Mouse (Mus musculus): Measurements from ENCODE around the gene Tubgcp6. TPM values are rescaled to one million over a fixed set of nuclear protein-coding genes. Genes with fewer than 3 reads are reported as not detected.

Tubgcp6 gene
- polyA plus RNA-seq, 1 experiment from 2014 or later, result 17.0 TPM

- H3K27ac ChIP-seq (ENCODE audit: low read depth, low read length), result no peak overlapping the region
- no peaks in the 10 kb centered on the region for H3K4me1 ChIP-seq (ENCODE audit: control insufficient read depth, insufficient read depth, low read length)
- no peak overlapping the region for H3K4me3 ChIP-seq (ENCODE audit: low read depth, low read length)
- no peak for ATAC-seq
- no peak overlapping the region for H3K9ac ChIP-seq (ENCODE audit: low read length)
- peaks cover 9% of the 10 kb centered on the region; the same call in 1 of the 2 replicates for H3K27me3 ChIP-seq (replicated peaks; ENCODE audit: control insufficient read depth, insufficient read depth, low read length)
- H3K9me3 ChIP-seq (replicated peaks; ENCODE audit: control insufficient read depth, low read length), result no peaks in the 10 kb centered on the region
- WGBS, result 45% methylated on average over 26 of the region's 26 CpGs
- H3K4me2 ChIP-seq (ENCODE audit: low read length), result no peak overlapping the region
- 0 out of 2 replicates have a peak, but pooled peaks cover 13% of the 10 kb centered on the region for H3K36me3 ChIP-seq (ENCODE audit: control insufficient read depth, insufficient read depth, low read length)
- DNase-seq (ENCODE audit: low spot score), result no peak
Observed at GRCm38 (mm10) chr15:89068226-89068625, 54.7 kb downstream of the Tubgcp6 start.

- Histone ChIP-seq H3K9ac (ENCODE audit: low read length) (no peak overlapping the region), H3K4me3 (ENCODE audit: low read depth, low read length) (no peak overlapping the region), H3K27ac (ENCODE audit: low read depth, low read length) (no peak overlapping the region), H3K4me1 (ENCODE audit: control insufficient read depth, insufficient read depth, low read length) (no peaks in the 10 kb centered on the region), H3K4me2 (ENCODE audit: low read length) (no peak overlapping the region), H3K9me3 (replicated peaks; ENCODE audit: control insufficient read depth, low read length) (no peaks in the 10 kb centered on the region), H3K27me3 (replicated peaks; ENCODE audit: control insufficient read depth, insufficient read depth, low read length) (peaks cover 9% of the 10 kb centered on the region; the same call in 1 of the 2 replicates), H3K36me3 (ENCODE audit: control insufficient read depth, insufficient read depth, low read length) (0 out of 2 replicates have a peak, but pooled peaks cover 13% of the 10 kb centered on the region)
- DNase-seq (ENCODE audit: low spot score), result no peak
- ATAC-seq, result no peak
- WGBS, result 50% methylated on average over 35 of the region's 35 CpGs
Observed at GRCm38 (mm10) chr15:89067609-89068008, 55.3 kb downstream of the Tubgcp6 start.

GRCm38 (mm10) chr15:89064891-89065290 is 58.0 kb downstream of the Tubgcp6 start:
- Histone ChIP-seq H3K4me3 (ENCODE audit: low read depth, low read length) (no peak overlapping the region), H3K9ac (ENCODE audit: low read length) (no peak overlapping the region), H3K36me3 (ENCODE audit: control insufficient read depth, insufficient read depth, low read length) (0 out of 2 replicates have a peak, but pooled peaks cover 12% of the 10 kb centered on the region), H3K27me3 (replicated peaks; ENCODE audit: control insufficient read depth, insufficient read depth, low read length) (peaks cover 9% of the 10 kb centered on the region; the same call in 1 of the 2 replicates), H3K27ac (ENCODE audit: low read depth, low read length) (no peak overlapping the region), H3K4me2 (ENCODE audit: low read length) (no peak overlapping the region), H3K9me3 (replicated peaks; ENCODE audit: control insufficient read depth, low read length) (no peaks in the 10 kb centered on the region), H3K4me1 (ENCODE audit: control insufficient read depth, insufficient read depth, low read length) (peaks cover 6% of the 10 kb centered on the region; the same call in 1 of the 2 replicates)
- 92% methylated on average over 5 of the region's 5 CpGs for WGBS
- DNase-seq (ENCODE audit: low spot score), result no peak
- ATAC-seq, result no peak

- Histone ChIP-seq H3K9me3 (replicated peaks; ENCODE audit: control insufficient read depth, low read length) (no peaks in the 10 kb centered on the region), H3K9ac (ENCODE audit: low read length) (no peak overlapping the region), H3K4me3 (ENCODE audit: low read depth, low read length) (no peak overlapping the region), H3K27me3 (replicated peaks; ENCODE audit: control insufficient read depth, insufficient read depth, low read length) (peaks cover 5% of the 10 kb centered on the region; the same call in 1 of the 2 replicates), H3K4me2 (ENCODE audit: low read length) (no peak overlapping the region), H3K4me1 (ENCODE audit: control insufficient read depth, insufficient read depth, low read length) (peaks cover 9% of the 10 kb centered on the region), H3K36me3 (ENCODE audit: control insufficient read depth, insufficient read depth, low read length) (0 out of 2 replicates have a peak, but pooled peaks cover 6% of the 10 kb centered on the region), H3K27ac (ENCODE audit: low read depth, low read length) (no peak overlapping the region)
- DNase-seq (ENCODE audit: low spot score) (no peak), ATAC-seq (no peak)
- WGBS, result 76% methylated on average over 6 of the region's 6 CpGs
Observed at GRCm38 (mm10) chr15:89063536-89063935, 59.4 kb downstream of the Tubgcp6 start.

GRCm38 (mm10) chr15:89063001-89063400 is 59.9 kb downstream of the Tubgcp6 start:
- no peaks in the 10 kb centered on the region for H3K9me3 ChIP-seq (replicated peaks; ENCODE audit: control insufficient read depth, low read length)
- H3K4me2 ChIP-seq (ENCODE audit: low read length), result no peak overlapping the region
- no peak overlapping the region for H3K4me3 ChIP-seq (ENCODE audit: low read depth, low read length)
- H3K27me3 ChIP-seq (replicated peaks; ENCODE audit: control insufficient read depth, insufficient read depth, low read length), result 0 out of 2 replicates have a peak, but pooled peaks cover 3% of the 10 kb centered on the region
- no peak overlapping the region for H3K9ac ChIP-seq (ENCODE audit: low read length)
- peaks cover 9% of the 10 kb centered on the region for H3K4me1 ChIP-seq (ENCODE audit: control insufficient read depth, insufficient read depth, low read length)
- no peak overlapping the region for H3K27ac ChIP-seq (ENCODE audit: low read depth, low read length)
- 0 out of 2 replicates have a peak, but pooled peaks cover 2% of the 10 kb centered on the region for H3K36me3 ChIP-seq (ENCODE audit: control insufficient read depth, insufficient read depth, low read length)
- 87% methylated on average over 7 of the region's 7 CpGs for WGBS
- no peak for ATAC-seq
- DNase-seq (ENCODE audit: low spot score), result no peak

- Histone ChIP-seq H3K36me3 (ENCODE audit: control insufficient read depth, insufficient read depth, low read length) (no peaks in the 10 kb centered on the region), H3K9me3 (replicated peaks; ENCODE audit: control insufficient read depth, low read length) (no peaks in the 10 kb centered on the region), H3K27me3 (replicated peaks; ENCODE audit: control insufficient read depth, insufficient read depth, low read length) (0 out of 2 replicates have a peak, but pooled peaks cover 3% of the 10 kb centered on the region), H3K4me2 (ENCODE audit: low read length) (no peak overlapping the region), H3K4me1 (ENCODE audit: control insufficient read depth, insufficient read depth, low read length) (peaks cover 9% of the 10 kb centered on the region), H3K27ac (ENCODE audit: low read depth, low read length) (no peak overlapping the region), H3K9ac (ENCODE audit: low read length) (no peak overlapping the region), H3K4me3 (ENCODE audit: low read depth, low read length) (no peak overlapping the region)
- ATAC-seq, result no peak
- no peak for DNase-seq (ENCODE audit: low spot score)
- WGBS, result 85% methylated on average over 5 of the region's 5 CpGs
Observed at GRCm38 (mm10) chr15:89062518-89062910, 60.4 kb downstream of the Tubgcp6 start.

GRCm38 (mm10) chr15:89061761-89062517 is 61.0 kb downstream of the Tubgcp6 start:
- Histone ChIP-seq H3K4me1 (ENCODE audit: control insufficient read depth, insufficient read depth, low read length) (peaks cover 9% of the 10 kb centered on the region), H3K36me3 (ENCODE audit: control insufficient read depth, insufficient read depth, low read length) (no peaks in the 10 kb centered on the region), H3K9ac (ENCODE audit: low read length) (no peak overlapping the region), H3K27me3 (replicated peaks; ENCODE audit: control insufficient read depth, insufficient read depth, low read length) (no peaks in the 10 kb centered on the region), H3K27ac (ENCODE audit: low read depth, low read length) (no peak overlapping the region), H3K9me3 (replicated peaks; ENCODE audit: control insufficient read depth, low read length) (no peaks in the 10 kb centered on the region), H3K4me2 (ENCODE audit: low read length) (no peak overlapping the region), H3K4me3 (ENCODE audit: low read depth, low read length) (no peak overlapping the region)
- ATAC-seq, result no peak
- DNase-seq (ENCODE audit: low spot score), result no peak
- WGBS, result 89% methylated on average over 6 of the region's 6 CpGs

GRCm38 (mm10) chr15:89060811-89061460 is 62.0 kb downstream of the Tubgcp6 start:
- ATAC-seq, result no peak
- H3K27ac ChIP-seq (ENCODE audit: low read depth, low read length), result no peak overlapping the region

More at GRCm38 (mm10) chr15:89060811-89061460, 62.0 kb downstream of the Tubgcp6 start:
- DNase-seq (ENCODE audit: low spot score), result no peak
- Histone ChIP-seq H3K4me2 (ENCODE audit: low read length) (peak overlapping the region; percentile 91), H3K4me1 (ENCODE audit: control insufficient read depth, insufficient read depth, low read length) (peaks cover 9% of the 10 kb centered on the region), H3K27me3 (replicated peaks; ENCODE audit: control insufficient read depth, insufficient read depth, low read length) (no peaks in the 10 kb centered on the region), H3K36me3 (ENCODE audit: control insufficient read depth, insufficient read depth, low read length) (no peaks in the 10 kb centered on the region), H3K4me3 (ENCODE audit: low read depth, low read length) (peak overlapping the region; percentile 75), H3K9me3 (replicated peaks; ENCODE audit: control insufficient read depth, low read length) (no peaks in the 10 kb centered on the region), H3K9ac (ENCODE audit: low read length) (peak overlapping the region; percentile 83)
- WGBS, result 90% methylated on average over 12 of the region's 12 CpGs

Measured in forebrain, embryonic 14.5 days (tissue).